Mouse (Mus musculus) left cerebral cortex, postnatal 25 days (tissue): Measurements from ENCODE around the gene Gm21954. TPM values are rescaled to one million over a fixed set of nuclear protein-coding genes. Genes with fewer than 3 reads are reported as not detected.
A peak's percentile ranks its signal among the peaks of the same experiment; 100 is the strongest.

Experiments
- DNase-seq, 2 experiments: peaks; one replicate each; pipeline ENCODE4 v3.0.0; 2022; ENCODE audit warnings: low spot score in 2 of 2, mixed read lengths in 1 of 2
- intact Hi-C: fragments of 180-260 bp; cut with DNase I; formaldehyde crosslinking; loops from one replicate; pipeline ENCODE4 v1.15.1; 2025
- total RNA-seq, 2 experiments: library from RNA; stranded (reverse); gene quantifications; 2 replicates each; pipeline ENCODE4 v1.2.3; 2021

Gene Gm21954
- total RNA-seq, 2 experiments from 2014 or later, result not detected

DNA sequence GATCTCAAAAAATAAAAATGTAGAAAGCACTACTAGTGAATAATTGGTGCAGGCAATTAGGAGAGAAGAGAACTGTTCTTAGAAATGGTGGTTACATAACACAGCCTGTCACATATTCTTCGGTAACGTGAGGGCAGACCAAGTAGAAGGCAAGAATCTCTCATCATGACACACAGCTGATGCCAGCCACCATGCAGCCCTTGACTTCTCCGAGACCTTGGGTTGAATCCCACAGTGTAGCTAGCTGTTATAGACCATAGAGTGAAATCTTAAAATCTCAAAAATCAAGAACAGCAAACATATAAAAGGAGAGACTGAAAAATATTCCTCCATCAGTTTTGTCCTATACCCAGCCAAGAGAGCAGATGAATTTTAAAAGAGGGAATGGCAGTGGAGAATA lies 40.8 kb downstream of the Gm21954 start:
- intact Hi-C loops, result no loop called here
- no peak for DNase-seq

DNA sequence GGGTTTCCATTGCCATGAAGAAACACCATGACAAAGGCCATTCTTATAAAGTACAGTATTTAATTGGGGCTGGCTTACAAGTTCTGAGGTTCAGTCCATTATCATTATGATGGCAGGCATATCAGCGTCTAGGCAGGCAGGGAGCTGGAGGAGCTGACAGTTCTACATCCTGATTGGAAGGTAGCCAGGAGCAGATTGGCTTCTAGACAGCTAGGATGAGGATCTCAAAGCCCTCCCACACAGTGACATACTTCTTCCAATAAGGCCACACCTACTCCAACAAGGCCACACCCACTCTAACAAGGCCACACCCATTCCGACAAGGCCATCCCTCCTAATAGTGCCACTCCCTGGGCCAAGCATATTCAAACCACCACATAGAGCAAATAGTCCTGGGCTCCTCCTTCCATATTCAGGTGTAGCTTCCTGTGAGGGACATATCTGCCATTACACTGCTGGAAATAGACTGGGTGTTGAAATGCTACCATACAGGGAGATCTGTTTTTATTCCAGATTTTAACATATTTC lies 41.9 kb downstream of the Gm21954 start:
- intact Hi-C loops, result no loop called here
- peak in 1 of 2 experiments; percentile 61 for DNase-seq

DNA sequence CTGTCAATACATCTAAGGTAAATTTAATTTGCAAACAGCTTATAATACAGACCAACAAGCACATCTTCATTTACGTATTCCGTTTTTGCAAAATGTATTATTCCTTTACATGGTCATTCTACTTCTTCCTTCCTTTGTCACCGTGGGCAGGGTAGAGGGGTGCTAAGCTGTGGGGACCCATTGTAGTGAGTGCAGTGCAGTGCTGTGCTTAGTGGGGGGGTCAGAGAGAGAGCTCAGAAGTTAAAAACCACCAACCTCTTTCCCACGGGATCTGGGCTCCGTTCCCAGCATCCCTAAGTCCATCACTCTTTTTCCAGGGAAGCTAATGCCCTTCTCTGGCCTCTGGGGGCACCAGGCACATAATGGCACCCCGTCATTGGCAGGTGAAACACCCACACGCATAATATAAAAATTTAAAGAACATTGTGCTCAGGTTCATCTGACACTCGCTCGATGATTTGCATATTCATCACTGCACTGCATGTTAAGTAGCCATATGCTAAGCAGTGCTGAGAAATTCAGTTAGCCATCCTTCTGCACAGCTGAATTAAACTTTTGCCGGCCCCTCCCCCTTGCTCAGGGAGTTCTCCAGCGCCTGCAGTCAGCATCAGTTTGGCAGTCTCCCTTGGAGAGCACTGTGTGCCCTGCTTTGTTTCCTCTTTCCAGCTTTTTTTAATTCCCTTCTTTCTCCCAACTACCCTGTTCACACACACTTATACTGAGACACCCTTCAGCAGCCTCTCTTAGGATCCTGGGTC lies 48.2 kb downstream of the Gm21954 start:
- intact Hi-C loops, result loop anchor here (1.0 to 2.0 kb wide), 2 partner anchors 19 to 24 kb away; no protein-coding TSS in a partner anchor

DNA sequence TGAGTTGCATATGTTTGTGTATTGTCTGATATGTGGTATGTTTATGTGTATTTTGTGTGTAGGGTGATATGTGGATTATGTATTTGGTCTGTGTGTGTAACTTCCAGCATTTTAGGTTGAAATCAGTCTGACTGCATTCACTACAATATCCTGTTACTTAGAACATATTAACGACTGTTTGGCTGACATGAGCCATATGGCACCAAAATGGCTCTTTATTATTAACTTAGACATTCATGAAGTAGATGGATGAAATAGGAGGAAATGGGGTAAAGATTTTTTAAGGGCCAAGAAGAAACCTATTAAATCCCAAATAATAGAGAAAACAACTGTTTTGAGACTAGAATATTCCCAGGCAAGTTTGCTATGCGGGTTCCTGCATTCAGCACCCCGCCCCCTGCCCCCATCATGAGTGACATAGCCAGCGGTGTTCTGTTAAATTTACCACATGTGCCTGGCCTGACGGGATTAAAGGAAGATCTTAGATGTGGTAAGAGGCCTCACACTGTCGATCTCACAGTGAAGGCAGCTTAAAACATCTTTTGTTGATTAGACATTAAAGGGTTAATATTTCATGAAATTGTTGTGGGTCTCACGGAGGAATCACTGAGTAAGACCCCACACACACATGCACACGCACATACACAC lies 51.5 kb downstream of the Gm21954 start:
- no peak for DNase-seq
- intact Hi-C loops, result no loop called here

More for the DNA sequence above, 48.2 kb downstream of the Gm21954 start:
- peak; percentile 69 to 95 for DNase-seq

DNA sequence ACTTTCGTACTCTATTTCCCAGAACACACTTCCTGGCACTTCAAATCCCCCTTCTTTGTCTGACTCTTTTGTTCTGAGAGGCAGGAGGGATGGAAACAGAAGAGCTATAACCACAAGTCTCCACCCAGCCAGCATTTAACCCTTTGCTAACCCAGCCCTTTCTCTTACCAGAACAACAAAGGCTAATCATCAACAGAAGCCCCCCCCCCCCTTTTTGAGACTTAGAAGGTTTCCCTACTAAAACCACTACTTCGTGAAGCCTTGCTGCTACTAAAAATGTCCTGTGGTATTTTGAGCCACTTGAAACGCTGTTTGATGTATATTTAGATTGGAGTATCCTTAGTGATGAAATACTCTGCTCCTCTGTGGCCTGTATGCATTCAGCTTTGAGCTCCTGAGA lies 52.7 kb downstream of the Gm21954 start:
- intact Hi-C loops, result no loop called here
- DNase-seq, result no peak

DNA sequence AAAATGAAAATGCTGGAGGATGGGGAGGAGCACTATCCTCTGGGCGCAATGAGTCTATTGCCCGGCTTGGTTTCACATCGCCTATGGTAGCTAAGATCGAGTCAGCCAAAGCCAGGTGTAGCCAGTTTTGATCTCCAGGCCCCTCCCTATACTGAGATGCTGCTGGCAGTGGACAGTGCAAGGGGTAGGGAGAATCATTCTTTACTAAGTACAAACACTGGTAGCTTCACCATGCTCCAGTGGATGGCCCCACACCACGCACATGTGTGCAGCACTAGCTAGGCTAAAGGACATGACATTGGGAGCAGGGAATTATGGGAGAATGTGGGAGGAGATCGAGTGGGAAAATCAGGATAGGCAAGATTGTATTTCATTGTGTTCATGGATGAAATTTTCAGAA lies 53.2 kb downstream of the Gm21954 start:
- intact Hi-C loops, result no loop called here
- DNase-seq, result no peak

DNA sequence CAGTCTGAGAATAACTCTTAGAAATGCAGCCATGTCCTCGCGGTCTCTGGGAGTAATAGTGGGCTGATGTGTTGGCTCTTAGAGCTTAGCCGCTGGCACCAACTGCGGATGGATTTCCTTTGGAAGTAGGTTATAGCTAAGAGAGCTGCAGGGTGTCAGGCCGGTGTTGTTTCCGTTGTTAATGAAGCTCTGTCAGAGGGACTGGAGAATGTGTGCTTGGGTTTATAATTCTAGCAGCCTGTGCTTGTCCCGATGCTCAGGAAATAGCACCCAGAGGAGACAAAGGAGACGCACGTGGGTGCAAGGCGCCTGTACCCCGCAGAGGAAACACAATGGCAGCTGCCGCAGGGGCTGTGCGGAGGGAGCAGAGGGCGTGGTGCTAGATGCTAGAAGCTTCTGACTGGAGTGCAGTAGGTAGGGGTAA lies 56.5 kb downstream of the Gm21954 start:
- intact Hi-C loops, result loop anchor here (1.0 to 2.0 kb wide), 3 partner anchors 27 to 47 kb away; no protein-coding TSS in a partner anchor

More for the DNA sequence above, 56.5 kb downstream of the Gm21954 start:
- DNase-seq, result peak; percentile 75 to 95

Other genes starting within 250 kb of the Gm21954 start
- 1,000 to 10,000 TPM; 1,039 to 1,049 TPM for gene Dclk1, start 229.8 kb downstream of the Gm21954 start, total RNA-seq